Mouse (Mus musculus) forebrain, embryonic 15.5 days (tissue): Measurements from ENCODE around the gene Myo15b. TPM values are rescaled to one million over a fixed set of nuclear protein-coding genes. Genes with fewer than 3 reads are reported as not detected.

Experiments
- polyA plus RNA-seq: library from polyadenylated mRNA; unstranded; fragments of >200 nt; fragmentation: Nextera tagmentation; extraction: Ambion mirVana; gene quantifications from 2 replicates; pipeline ENCODE4 v1.2.1, GENCODE M21; 2015

Myo15b gene
- polyA plus RNA-seq, 1 experiment from 2014 or later = 0.17 TPM

Other genes with a start within 250 kb of the Myo15b start
- 9.1 and 11.4 TPM in 2 replicates for gene Mif4gd, start 245.4 kb upstream of the Myo15b start, polyA plus RNA-seq
- gene Slc25a19, start 230.1 kb upstream of the Myo15b start, polyA plus RNA-seq = 55.3 and 56.1 TPM in 2 replicates
- gene Grb2, start 149.8 kb upstream of the Myo15b start, polyA plus RNA-seq = 180 and 199 TPM in 2 replicates
- 27.6 and 29.8 TPM in 2 replicates for gene Tmem94, start 93.0 kb upstream of the Myo15b start, polyA plus RNA-seq
- 7.8 and 7.9 TPM in 2 replicates for gene Caskin2, start 44.8 kb upstream of the Myo15b start, polyA plus RNA-seq
- 24.2 and 25.9 TPM in 2 replicates for gene Tsen54, start 43.7 kb upstream of the Myo15b start, polyA plus RNA-seq
- 1.0 and 1.1 TPM in 2 replicates for gene Llgl2, start 34.4 kb upstream of the Myo15b start, polyA plus RNA-seq
- 1.2 and 2.5 TPM in 2 replicates for gene Smim5, start 41.6 kb downstream of the Myo15b start, polyA plus RNA-seq
- gene Smim6, start 53.6 kb downstream of the Myo15b start, polyA plus RNA-seq = 0.94 and 1.1 TPM in 2 replicates
- 53.3 and 53.6 TPM in 2 replicates for gene Sap30bp, start 74.9 kb downstream of the Myo15b start, polyA plus RNA-seq
- 24.6 and 29.2 TPM in 2 replicates for gene Recql5, start 75.1 kb downstream of the Myo15b start, polyA plus RNA-seq
- 0.52 and 0.69 TPM in 2 replicates for gene Itgb4, start 116.3 kb downstream of the Myo15b start, polyA plus RNA-seq
- 58.9 and 64.2 TPM in 2 replicates for gene Galk1, start 154.3 kb downstream of the Myo15b start, polyA plus RNA-seq
- 2,534 and 2,591 TPM in 2 replicates for gene H3f3b, start 169.6 kb downstream of the Myo15b start, polyA plus RNA-seq
- 40.4 and 40.8 TPM in 2 replicates for gene Unk, start 171.9 kb downstream of the Myo15b start, polyA plus RNA-seq
- gene Unc13d, start 219.6 kb downstream of the Myo15b start, polyA plus RNA-seq = 0.70 and 0.80 TPM in 2 replicates
- gene Wbp2, start 228.6 kb downstream of the Myo15b start, polyA plus RNA-seq = 138 and 144 TPM in 2 replicates